Mouse (Mus musculus) CH12F3 (cell line): ENCODE measurements around the gene Igfbp3.
"Not testable (repeated sequence)": the region's sequence is repeated elsewhere in the genome, so short reads cannot be mapped to it uniquely, and the experiment has no call there.

Experiments
- in situ Hi-C: fragments of 300-500 bp; cut with MboI; formaldehyde crosslinking; loops from 2 replicates; pipeline ENCODE4 v1.14.3; 2020; ENCODE audit warnings: low sequenced_read_pairs

Gene Igfbp3

DNA sequence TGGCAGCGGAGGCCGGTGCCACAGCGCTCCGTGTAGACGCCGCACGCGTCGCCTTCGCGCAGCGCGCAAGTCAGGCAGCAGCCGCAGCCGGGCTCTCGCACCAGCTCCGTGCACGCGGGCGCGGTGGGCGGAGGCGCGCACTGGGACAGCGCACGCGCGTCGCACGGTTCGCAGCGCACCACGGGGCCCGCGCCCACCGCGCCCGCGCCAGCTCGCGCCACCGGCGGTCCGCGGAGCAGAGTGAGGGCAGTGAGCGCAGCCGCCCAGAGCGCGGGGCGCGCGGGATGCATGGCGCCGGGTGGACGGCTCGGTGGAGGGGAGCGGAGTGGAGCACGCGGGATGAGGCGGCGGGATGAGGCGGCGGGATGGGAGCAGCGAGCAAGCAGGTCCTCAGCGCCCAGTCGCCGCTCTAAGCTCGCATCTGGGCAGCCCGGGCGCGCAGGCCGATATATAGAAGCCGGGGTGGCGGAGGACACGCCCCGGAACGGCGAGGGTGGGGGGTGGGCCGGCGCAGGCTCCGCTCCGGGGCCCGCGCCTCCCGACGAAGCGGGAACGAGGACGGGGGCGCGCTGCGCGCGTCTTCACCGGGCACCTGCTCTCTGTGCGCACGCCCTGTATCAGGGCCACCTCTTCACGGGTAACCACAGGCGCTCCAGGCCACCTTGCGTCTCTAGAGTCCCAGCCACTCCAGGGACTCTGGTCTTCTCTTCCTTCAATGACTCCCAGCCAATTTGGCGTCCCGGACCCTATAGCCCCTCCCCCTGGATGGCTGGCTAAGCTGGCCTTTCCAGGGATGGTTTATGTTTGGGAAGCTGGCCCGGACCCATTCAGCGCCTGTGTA is at the start of gene Igfbp3:
Gene Igfbp3 (minus strand): TSS at position 423 of the 841 bp plus-strand sequence.
- in situ Hi-C loops: no loop called here

DNA sequence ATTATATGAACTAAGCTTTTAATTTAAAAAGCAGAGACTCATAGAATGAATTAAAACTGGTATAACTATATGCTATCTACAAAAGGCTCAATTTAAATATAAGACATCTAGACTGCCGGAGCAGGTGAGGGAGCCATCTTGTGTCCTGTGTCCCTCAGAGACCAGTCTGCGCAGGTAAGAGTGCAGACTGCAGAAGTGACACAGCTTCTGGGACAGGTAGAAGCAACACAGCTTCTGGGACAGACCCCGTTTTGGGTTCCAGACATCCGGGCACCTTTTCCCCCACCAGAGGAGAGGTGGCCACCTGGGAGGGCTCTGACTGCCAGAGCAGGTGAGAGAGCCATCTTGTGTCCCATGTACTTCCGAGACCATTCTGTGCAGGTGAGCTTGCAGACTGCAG is 37.1 kb upstream of the Igfbp3 start:
- in situ Hi-C loops: no loop called here

DNA sequence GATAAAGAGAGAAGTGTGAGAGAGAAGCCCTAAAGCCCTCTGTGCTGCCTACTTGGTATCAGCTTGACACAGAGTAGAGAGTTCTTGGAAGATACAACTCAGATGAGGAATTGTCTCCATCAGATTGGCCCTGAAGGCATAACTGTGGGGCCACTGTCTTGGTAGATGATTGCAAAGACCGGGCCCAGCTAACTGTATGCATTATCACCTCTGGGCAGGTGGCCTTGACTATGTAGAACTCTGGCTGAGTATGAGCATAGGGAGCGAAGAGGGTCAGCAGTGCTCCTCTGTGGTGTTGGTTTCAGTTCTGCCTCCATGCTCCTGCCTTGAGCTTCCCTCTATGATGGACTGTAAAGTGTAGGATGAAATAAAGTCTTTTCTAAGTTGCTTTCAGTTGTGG is 36.7 kb upstream of the Igfbp3 start:
- in situ Hi-C loops: no loop called here

DNA sequence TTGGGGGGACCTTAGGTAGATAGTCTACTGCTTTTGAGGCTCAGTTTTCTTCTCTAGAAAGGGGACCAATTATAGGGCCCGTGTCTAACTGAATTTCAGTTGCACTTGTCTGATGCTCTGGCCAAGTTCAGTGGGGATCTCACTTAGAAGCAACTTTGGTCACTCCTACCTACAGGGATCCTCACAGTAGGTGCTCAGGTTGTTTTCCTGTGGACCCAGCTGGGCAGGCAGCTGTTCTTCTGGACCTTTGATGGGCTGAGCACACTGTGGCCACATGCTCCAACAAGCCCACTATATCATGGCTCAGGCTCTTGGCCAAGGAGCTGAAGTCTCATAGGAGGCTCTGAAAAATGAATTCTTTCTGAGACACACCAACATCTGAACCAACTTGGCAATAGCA is 31.1 kb upstream of the Igfbp3 start:
- in situ Hi-C loops: no loop called here

DNA sequence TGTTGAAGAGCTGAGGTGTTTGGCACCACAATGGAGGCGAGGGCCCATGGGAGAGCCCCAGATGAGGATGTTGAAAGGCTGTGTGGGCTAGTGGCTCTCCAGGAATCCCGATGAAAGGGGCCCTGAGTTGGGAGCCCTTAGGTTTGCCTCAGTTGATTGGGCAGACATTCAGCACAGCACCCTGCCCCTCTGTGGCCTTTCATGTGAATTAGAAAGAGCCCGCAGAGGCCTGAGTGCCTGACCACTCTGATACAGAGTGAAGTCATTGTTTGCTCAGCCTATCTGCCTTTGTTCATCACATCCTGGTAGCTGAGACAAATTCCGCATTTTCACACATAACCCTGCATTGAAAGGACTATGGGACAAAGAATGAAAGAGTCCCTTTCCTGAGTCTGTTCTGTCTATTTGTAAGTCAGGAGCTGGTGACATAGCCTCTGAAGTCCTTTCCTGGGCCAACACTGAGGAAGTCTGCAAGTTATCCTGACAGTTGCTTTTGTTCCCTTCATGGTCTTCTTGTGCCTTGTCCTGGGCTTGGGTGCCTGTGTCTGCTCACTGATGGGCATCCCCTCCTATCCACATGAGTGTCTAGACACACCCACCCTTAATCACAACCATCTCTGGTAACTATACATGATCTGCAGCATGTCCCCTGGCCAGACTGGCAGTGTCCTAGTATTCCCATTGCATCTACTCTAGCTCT is 25.5 kb upstream of the Igfbp3 start:
- in situ Hi-C loops: no loop called here

DNA sequence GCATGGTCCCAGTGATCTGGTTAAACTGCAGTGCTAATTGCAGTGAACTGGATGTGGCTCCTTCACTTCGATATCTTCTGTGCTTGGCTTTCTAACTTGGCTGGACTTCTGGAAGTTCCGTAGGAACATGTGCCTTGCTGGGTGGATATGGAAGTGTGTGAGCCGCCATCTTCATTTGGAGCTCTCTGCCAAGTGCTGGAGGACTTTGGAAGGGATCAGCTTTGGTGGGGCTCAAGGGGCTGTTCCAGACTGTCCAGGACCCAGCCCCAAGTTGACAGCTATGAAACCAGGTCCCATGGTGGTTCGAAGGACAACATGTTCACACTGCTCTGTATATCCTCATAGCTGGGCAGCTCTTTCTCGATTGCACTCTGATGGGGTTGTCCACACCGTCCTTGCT is 24.8 kb upstream of the Igfbp3 start:
- in situ Hi-C loops: no loop called here

DNA sequence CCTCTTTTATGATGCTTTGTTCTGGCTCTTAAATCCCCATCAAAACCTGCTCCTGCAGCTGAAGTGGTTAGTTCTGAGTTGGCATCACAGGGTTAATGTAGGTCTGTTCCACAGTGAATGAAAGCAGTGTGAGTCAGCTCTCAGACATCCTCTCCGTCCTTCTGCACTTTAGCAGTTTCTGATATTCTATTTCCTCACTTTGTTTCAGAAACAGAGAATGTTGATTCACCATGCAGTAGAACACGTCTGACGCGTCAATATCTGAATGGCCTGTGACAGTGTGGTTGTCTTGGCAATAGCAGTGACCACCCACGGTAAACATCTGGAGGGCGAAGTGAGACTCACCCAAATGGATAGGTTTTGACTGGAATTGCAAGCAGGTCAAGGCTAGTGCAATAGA is 24.0 kb upstream of the Igfbp3 start:
- in situ Hi-C loops: no loop called here

DNA sequence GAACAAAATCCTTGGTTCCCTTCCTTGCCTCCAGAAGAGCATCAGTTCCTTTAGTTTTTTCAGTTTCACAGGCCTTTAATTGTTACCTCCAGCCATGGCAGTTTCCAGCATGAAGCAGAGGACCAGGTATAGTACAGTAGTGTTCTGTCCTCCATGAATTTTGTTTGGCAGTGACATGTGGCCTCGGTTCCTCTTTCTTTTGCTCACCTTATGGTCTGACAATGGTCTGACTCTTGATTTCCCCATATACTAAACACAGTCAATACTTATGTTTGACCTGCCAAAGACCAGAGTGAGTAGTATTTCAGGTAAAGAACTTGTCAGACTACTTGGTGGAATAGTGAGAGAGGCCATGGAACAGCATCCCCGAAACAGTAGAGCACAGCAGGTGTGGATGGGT is 23.0 kb upstream of the Igfbp3 start:
- in situ Hi-C loops: no loop called here

DNA sequence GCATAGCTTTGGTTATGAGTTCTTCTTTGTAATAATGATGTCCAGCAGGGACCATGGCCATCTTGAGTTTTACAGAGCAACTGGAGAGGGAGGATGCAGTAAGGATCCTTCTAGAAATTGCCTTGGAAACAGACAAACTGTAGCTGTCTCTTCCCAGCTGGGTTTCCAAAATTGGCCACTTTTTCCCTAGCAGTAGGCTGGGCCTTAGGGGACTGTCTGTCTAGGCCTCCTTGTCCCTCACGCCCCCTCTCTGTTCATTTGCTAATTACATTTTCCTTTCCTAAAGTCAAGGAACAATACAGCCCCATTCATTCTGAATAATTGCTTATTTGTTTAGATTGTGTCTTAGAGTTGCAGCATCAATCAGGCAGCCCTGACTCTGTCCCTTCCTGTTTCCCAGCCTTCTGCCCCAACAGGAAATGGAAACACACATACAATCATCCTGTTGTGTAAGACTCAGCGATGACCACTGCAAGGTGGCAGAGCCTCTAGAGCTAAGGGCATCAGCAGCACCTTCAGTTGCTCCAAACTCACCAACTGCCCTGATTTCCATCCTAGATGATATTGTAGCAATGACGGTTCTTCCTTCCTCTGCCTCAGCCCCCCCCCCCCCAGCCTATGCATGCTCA is 21.4 kb upstream of the Igfbp3 start:
- in situ Hi-C loops: no loop called here

DNA sequence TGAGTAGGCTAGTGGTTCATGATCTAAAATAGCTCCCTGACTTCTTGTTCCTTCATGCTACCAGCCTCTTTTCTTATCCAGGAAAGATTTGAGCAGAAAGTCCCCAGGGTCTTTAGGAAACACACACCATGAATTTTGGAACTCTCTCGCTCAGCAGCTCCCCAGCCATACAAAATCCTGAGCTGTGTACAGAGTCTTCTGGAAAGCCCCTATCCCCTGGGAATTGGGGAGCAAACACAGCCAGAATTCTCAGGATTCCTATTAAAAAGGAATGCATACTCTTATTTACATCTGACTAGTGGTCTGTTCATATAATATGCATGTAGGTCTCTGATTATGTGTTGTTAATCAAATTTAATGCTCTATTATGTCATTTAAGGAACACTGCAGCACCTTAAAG is 20.7 kb upstream of the Igfbp3 start:
- in situ Hi-C loops: no loop called here

DNA sequence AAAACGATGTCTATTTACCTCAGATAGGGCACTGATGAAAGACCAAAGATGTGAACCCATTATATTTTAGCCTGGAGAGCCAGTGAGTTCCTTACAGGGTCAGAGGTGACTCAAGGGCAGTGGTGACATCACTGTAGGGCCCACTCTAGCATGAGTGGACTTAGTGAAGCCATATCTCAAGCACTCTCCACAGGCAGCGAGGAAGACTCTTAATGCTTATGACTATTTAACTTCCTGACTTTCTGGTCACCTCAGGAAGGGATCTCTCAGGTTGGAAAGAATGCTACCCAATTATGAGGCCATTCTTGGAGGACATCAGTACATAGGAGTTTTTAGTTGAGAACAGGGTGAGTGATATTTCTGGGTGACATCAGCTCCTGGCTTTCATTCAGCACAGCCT is 19.6 kb upstream of the Igfbp3 start:
- in situ Hi-C loops: no loop called here

DNA sequence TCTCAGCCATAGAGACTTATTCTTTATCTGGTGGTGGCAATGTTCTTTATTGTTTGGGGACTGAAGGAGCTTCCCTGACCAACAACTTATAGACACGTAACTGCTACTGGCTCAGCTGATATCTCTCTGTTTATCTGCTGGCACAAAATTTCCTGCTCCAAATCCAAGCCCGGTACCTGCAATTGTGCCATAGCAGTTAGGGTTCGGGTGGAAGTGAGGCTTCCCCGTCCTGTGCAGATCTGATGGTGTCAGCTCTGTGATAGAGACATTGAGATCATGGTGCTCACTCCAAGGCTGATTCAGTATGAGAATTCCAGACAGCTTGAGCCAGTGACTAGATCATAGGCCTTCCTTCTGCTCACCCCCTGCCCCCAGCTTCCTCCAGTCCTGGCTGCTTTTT is 18.2 kb upstream of the Igfbp3 start:
- in situ Hi-C loops: no loop called here

DNA sequence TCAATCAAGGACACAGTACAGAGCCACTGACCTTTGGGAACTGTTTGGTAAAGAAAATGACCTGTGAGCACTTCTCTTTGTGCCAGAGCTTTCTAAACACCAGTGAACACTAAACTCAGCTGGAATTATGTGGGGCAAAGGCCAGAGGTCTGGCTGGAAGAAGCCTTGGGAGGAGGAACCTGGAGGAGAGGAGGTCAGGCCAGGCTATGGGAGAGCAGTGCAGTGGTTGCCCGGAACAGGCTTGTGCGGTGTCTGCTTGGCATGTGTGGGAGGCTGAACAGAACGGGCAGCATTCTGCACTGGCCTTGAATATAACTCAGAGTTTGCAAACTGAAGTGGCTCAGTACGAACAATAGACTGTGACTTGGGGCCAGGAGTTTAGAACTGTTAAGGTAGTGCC is 16.3 kb upstream of the Igfbp3 start:
- in situ Hi-C loops: no loop called here

DNA sequence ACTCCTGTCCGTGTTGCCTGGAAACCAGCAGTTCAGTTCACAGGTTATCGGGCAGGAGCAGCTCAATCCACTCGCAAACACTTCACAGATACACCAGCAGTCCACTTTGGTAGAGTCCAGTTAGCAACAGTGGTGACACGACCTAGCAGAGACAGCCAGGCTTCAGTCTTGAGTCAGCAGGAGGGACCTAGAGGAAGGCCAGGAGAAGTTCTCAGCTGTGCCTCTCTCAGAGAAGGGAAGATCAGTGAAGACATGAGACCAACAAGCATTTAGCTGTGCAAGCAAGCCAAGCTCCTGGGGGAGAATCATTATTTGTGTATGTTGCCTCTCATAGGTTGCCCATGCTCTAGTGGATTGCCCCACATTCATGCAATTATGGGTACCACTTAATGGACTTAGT is 14.4 kb upstream of the Igfbp3 start:
- in situ Hi-C loops: no loop called here

DNA sequence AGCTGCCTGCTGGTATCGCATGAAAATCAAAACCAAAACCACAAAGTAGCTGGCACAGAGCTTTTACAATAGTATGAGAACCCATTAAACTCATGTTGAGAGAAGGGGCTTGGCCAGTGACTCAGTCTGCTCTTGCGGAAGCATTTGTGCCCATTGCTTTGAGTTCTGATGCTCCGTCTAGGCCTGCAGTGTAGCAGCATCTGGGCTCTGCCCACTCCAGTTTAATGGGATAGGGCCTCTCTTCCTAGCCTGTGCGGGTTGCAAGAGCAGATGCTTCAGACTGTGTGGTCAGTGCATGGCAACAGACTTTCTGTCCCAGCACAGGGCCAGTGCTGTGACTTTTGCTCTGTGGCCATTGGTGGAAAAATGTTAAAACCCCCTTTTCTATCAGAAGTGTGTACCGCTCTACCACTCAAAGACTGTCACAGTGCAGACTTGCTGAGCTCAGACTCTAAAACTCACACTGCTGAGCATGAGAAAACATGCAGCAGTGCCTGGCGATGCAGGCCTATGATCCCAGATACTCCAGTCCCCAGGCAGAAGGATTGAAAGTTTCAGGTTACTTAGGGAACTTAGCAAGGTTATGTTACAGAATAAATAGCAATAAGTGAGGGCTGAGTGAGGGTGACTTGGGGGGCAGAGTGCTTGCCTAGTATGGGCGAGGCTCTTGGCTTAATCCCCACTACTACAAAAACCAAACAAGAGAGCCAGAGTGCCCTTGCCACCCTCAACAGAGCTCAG is 13.3 kb upstream of the Igfbp3 start:
- in situ Hi-C loops: no loop called here

DNA sequence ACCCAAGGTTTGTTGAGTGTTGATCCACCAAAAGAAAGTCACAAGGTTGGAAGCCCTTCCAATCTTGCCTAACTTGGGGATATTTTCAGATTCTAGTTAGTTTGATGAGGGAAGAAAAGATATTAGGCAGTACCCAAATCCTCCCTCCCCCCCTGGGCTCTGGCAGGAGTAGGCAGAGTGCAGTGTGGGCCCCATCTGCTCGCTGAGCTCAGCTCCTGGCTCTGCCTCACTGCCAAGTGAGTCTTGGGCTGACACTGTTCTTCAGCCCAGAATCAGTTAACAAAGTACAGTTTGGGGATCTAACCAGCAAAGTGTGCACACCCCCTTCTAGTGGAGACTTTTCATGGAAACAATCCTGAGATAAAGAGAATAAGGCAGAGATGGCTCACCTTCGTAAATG is 12.5 kb upstream of the Igfbp3 start:
- in situ Hi-C loops: no loop called here

DNA sequence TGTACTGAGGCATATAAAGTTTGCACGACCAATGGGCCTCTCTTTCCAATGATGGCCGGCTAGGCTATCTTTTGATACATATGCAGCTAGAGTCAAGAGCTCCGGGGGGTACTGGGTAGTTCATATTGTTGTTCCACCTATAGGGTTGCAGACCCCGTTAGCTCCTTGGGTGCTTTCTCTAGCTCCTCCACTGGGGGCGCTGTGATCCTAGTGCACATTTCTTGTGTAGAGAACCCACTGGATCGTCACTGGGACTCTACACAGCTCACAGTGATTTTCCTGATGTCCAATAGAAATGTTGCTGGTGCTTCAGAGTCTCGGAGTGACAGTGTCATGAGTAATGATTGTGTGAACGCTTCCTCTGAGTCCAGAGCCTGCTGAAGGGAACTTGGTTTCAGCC is 8.1 kb upstream of the Igfbp3 start:
- in situ Hi-C loops: not testable (repeated sequence)

DNA sequence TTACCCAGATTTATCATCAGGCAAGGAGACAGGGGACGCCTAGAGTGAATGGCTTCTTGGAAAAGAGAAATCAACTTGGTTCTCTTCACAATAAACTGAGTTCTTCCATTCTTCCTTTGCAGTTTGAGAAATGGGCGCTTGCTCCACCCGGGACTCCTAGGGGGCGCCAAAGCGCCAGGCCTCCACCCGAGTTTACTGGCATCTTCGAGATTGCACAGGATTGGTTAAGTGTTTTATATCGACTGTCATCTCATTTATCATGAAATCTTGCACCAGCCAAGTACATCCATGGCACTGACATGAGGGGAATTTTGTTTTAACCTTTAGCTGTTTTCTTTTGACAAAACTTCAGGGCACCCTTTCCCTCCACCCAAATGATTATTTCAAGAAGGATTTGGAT is 2.0 kb upstream of the Igfbp3 start:
- in situ Hi-C loops: no loop called here

DNA sequence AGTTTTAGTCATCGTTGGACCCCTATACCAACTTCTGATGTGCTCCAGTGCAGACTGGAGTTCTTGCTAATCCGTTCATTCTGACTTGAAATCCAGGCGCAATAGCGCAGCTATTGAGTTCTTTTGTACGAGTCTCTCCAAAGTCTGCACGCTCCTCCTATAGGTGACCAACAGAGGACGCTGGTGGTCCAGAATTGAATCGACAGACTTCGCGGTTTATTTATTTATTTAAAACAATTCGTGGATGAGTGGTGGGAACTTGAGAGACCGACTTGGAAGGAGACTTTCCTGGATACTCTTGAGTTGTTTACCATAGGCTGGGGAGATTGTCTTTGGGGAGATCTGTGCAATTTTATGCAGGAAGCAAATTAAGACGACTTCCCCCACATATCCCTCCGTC is 1.0 kb upstream of the Igfbp3 start:
- in situ Hi-C loops: no loop called here

DNA sequence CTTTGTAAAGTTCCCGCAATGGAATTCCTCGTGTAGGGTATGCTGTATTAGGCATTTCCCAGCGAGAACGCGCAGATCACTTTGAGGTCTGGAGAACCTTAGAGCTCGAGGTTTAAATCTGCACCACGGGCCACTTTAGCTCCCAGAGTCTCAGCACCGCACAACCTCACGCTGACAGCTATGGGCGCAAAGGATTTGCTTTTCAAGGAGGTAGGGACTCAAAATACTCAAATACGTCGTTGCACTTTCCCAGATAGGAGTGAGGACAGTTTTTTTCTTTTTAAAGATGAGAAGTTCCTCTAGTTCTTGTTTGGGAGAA is 578 bp upstream of the Igfbp3 start:
- in situ Hi-C loops: no loop called here

DNA sequence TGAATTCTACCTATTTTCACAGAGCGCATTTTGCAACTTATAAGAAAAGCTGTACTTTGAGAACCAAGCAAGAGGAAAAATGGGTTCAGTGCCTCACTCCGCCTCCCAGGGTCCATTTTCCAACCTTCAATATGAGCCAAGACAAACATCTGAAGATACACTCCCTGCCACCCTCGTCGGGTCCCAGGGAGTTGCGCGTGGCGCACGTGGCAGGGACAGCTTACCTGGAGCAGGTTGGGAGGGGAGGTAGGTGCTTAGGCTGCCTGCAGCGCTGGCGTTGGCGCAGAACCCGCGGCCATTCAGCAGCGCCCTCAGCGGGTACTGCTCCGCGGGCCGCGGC is 592 bp downstream of the Igfbp3 start:
- in situ Hi-C loops: no loop called here
